Mouse (Mus musculus) forebrain, embryonic 16.5 days (tissue): ENCODE measurements at regions not wholly inside any gene's neighbourhood (a gene's known extent, or its start where the extent isn't known, plus 50 kb on each side); places are given as distances from the start of the nearest gene placed in this dataset.

ENCODE experiments used
- ATAC-seq: fragments of 200-750 bp; cut with Nextera tagmentation; 2 replicates; pipeline ENCODE4 v1.8.0; 2017; ENCODE audit warnings: mild to moderate bottlenecking, moderate library complexity
- H3K27ac ChIP-seq: fragments of 300-500 bp; sonication (generic); 2 replicates; pipeline ENCODE4 v1.5.1; 2014; ENCODE audit warnings: low read length, control low read depth
- H3K27me3 ChIP-seq: fragments of 300-500 bp; sonication (generic); replicated peaks from 2 replicates; pipeline ENCODE4 v1.6.1; 2014; ENCODE audit warnings: low read length; ENCODE audit not compliant: control insufficient read depth, insufficient read depth
- H3K36me3 ChIP-seq: fragments of 300-500 bp; sonication (generic); 2 replicates; pipeline ENCODE4 v1.6.1; 2014; ENCODE audit not compliant: control insufficient read depth, insufficient read depth
- H3K4me1 ChIP-seq: fragments of 300-500 bp; sonication (generic); replicated peaks from 2 replicates; pipeline ENCODE4 v1.6.1; 2014; ENCODE audit warnings: low read length; ENCODE audit not compliant: control insufficient read depth, insufficient read depth
- H3K4me2 ChIP-seq: fragments of 300-500 bp; sonication (generic); 2 replicates; pipeline ENCODE4 v1.6.1; 2014; ENCODE audit warnings: mild to moderate bottlenecking, low read length, control low read depth
- H3K4me3 ChIP-seq: fragments of 300-500 bp; sonication (generic); replicated peaks from 2 replicates; pipeline ENCODE4 v1.5.1; 2014; ENCODE audit warnings: mild to moderate bottlenecking, low read length, control low read depth
- H3K9ac ChIP-seq: fragments of 300-500 bp; sonication (generic); replicated peaks from 2 replicates; pipeline ENCODE4 v1.6.1; 2014; ENCODE audit warnings: low read depth, low read length, control low read depth
- H3K9me3 ChIP-seq: fragments of 300-500 bp; sonication (generic); 2 replicates; pipeline ENCODE4 v1.6.1; 2016; ENCODE audit warnings: low read length; ENCODE audit not compliant: control insufficient read depth
- WGBS: fragments of 180-500 bp; shearing (Covaris S2); extraction: QIAGEN DNeasy Blood & Tissue Kit; methylation state at CpG from one replicate; pipeline ENCODE4 v1.1.7; 2014; 5-methylcytosine and 5-hydroxymethylcytosine counted together

GRCm38 (mm10) chr12:9979113-9979507 is 390.7 kb upstream of the Nt5c1b start:
- Histone ChIP-seq H3K9ac (no peak overlapping the region), H3K27ac (no peak overlapping the region), H3K9me3 (no peaks in the 10 kb centered on the region), H3K4me1 (peaks cover 6% of the 10 kb centered on the region), H3K27me3 (no peaks in the 10 kb centered on the region), H3K36me3 (no peaks in the 10 kb centered on the region), H3K4me2 (no peak overlapping the region), H3K4me3 (no peak overlapping the region)
- 50% methylated on average over 1 of the region's 1 CpGs for WGBS
- peak; percentile 63 for ATAC-seq

- H3K27me3 ChIP-seq, result no peaks in the 10 kb centered on the region
- H3K4me3 ChIP-seq, result no peak overlapping the region
- H3K9ac ChIP-seq, result no peak overlapping the region
- WGBS, result 74% methylated on average over 1 of the region's 1 CpGs
- no peak for ATAC-seq
- H3K4me1 ChIP-seq, result no peaks in the 10 kb centered on the region
- no peak overlapping the region for H3K4me2 ChIP-seq
- no peak overlapping the region for H3K27ac ChIP-seq
- no peaks in the 10 kb centered on the region for H3K36me3 ChIP-seq
- H3K9me3 ChIP-seq, result no peaks in the 10 kb centered on the region
These were observed 378.5 kb upstream of the Nt5c1b start for GRCm38 (mm10) chr12:9991305-9991704.

- Histone ChIP-seq H3K4me3 (no peak overlapping the region), H3K4me2 (no peak overlapping the region), H3K9me3 (no peaks in the 10 kb centered on the region), H3K36me3 (no peaks in the 10 kb centered on the region), H3K4me1 (no peaks in the 10 kb centered on the region), H3K27me3 (no peaks in the 10 kb centered on the region), H3K27ac (no peak overlapping the region), H3K9ac (no peak overlapping the region)
- 84% methylated on average over 3 of the region's 3 CpGs for WGBS
- ATAC-seq, result no peak
These were observed 374.1 kb upstream of the Nt5c1b start for GRCm38 (mm10) chr12:9995670-9996069.

GRCm38 (mm10) chr12:9996455-9997189 is 373.2 kb upstream of the Nt5c1b start:
- no peaks in the 10 kb centered on the region for H3K9me3 ChIP-seq
- H3K9ac ChIP-seq, result no peak overlapping the region
- H3K4me2 ChIP-seq, result no peak overlapping the region
- no peak for ATAC-seq
- no peak overlapping the region for H3K4me3 ChIP-seq
- WGBS, result 84% methylated on average over 5 of the region's 5 CpGs
- no peaks in the 10 kb centered on the region for H3K36me3 ChIP-seq
- H3K27me3 ChIP-seq, result no peaks in the 10 kb centered on the region
- H3K4me1 ChIP-seq, result no peaks in the 10 kb centered on the region
- H3K27ac ChIP-seq, result no peak overlapping the region

GRCm38 (mm10) chr12:9997190-9997561 is 372.6 kb upstream of the Nt5c1b start:
- Histone ChIP-seq H3K36me3 (no peaks in the 10 kb centered on the region), H3K4me3 (no peak overlapping the region), H3K9me3 (no peaks in the 10 kb centered on the region), H3K4me2 (no peak overlapping the region), H3K9ac (no peak overlapping the region), H3K27me3 (no peaks in the 10 kb centered on the region), H3K27ac (no peak overlapping the region), H3K4me1 (no peaks in the 10 kb centered on the region)
- 86% methylated on average over 9 of the region's 9 CpGs for WGBS
- no peak for ATAC-seq

GRCm38 (mm10) chr12:9997571-9997970 is 372.2 kb upstream of the Nt5c1b start:
- no peaks in the 10 kb centered on the region for H3K9me3 ChIP-seq
- no peak overlapping the region for H3K4me2 ChIP-seq
- no peaks in the 10 kb centered on the region for H3K4me1 ChIP-seq
- no peaks in the 10 kb centered on the region for H3K27me3 ChIP-seq
- no peak overlapping the region for H3K9ac ChIP-seq
- no peaks in the 10 kb centered on the region for H3K36me3 ChIP-seq
- no peak overlapping the region for H3K27ac ChIP-seq
- WGBS, result 80% methylated on average over 3 of the region's 3 CpGs
- ATAC-seq, result no peak
- no peak overlapping the region for H3K4me3 ChIP-seq

- no peak for ATAC-seq
- Histone ChIP-seq H3K27ac (no peak overlapping the region), H3K36me3 (no peaks in the 10 kb centered on the region), H3K9me3 (no peaks in the 10 kb centered on the region), H3K27me3 (no peaks in the 10 kb centered on the region), H3K9ac (no peak overlapping the region), H3K4me1 (no peaks in the 10 kb centered on the region), H3K4me3 (no peak overlapping the region), H3K4me2 (no peak overlapping the region)
- WGBS, result 87% methylated on average over 6 of the region's 6 CpGs
These were observed 369.8 kb upstream of the Nt5c1b start for GRCm38 (mm10) chr12:9999933-10000332.

GRCm38 (mm10) chr12:10008473-10008872 is 361.3 kb upstream of the Nt5c1b start:
- no peak for ATAC-seq
- Histone ChIP-seq H3K9me3 (no peaks in the 10 kb centered on the region), H3K4me2 (no peak overlapping the region), H3K4me1 (no peaks in the 10 kb centered on the region), H3K27ac (no peak overlapping the region), H3K36me3 (no peaks in the 10 kb centered on the region), H3K27me3 (no peaks in the 10 kb centered on the region), H3K9ac (no peak overlapping the region), H3K4me3 (no peak overlapping the region)
- WGBS, result 73% methylated on average over 3 of the region's 3 CpGs

GRCm38 (mm10) chr12:10016710-10017581 is 352.8 kb upstream of the Nt5c1b start:
- ATAC-seq, result no peak
- Histone ChIP-seq H3K27me3 (no peaks in the 10 kb centered on the region), H3K4me3 (no peak overlapping the region), H3K36me3 (no peaks in the 10 kb centered on the region), H3K4me2 (no peak overlapping the region), H3K4me1 (no peaks in the 10 kb centered on the region), H3K27ac (no peak overlapping the region), H3K9ac (no peak overlapping the region), H3K9me3 (no peaks in the 10 kb centered on the region)
- WGBS, result 85% methylated on average over 15 of the region's 15 CpGs
